Mouse (Mus musculus): Measurements from ENCODE around the gene Arhgef19. TPM values are rescaled to one million over a fixed set of nuclear protein-coding genes. Genes with fewer than 3 reads are reported as not detected.

Gene Arhgef19
- polyA plus RNA-seq, 1 experiment from 2014 or later, result 5.8 TPM

- Histone ChIP-seq H3K36me3 (replicated peaks; ENCODE audit: control insufficient read depth, insufficient read depth, low read depth, low read length) (no peaks in the 10 kb centered on the region), H3K9me3 (replicated peaks; ENCODE audit: control insufficient read depth, low read length) (no peaks in the 10 kb centered on the region), H3K27ac (replicated peaks; ENCODE audit: low read depth, low read length) (no peak overlapping the region), H3K4me1 (ENCODE audit: control insufficient read depth, insufficient read depth, low read length) (peaks cover 4% of the 10 kb centered on the region), H3K27me3 (ENCODE audit: control insufficient read depth, insufficient read depth, low read length) (peaks cover 18% of the 10 kb centered on the region), H3K4me2 (ENCODE audit: low read depth, low read length) (no peak overlapping the region), H3K4me3 (ENCODE audit: low read depth, low read length) (no peak overlapping the region), H3K9ac (replicated peaks; ENCODE audit: low read length) (no peak overlapping the region)
- WGBS, result 59% methylated on average over 12 of the region's 12 CpGs
- DNase-seq (ENCODE audit: low spot score) (no peak), ATAC-seq (replicated peaks; ENCODE audit: insufficient number of reproducible peaks, low FRiP score, low TSS enrichment, low read depth) (no peak)
Observed at GRCm38 (mm10) chr4:141283176-141283878, 44.0 kb downstream of the Arhgef19 start.

- DNase-seq (ENCODE audit: low spot score) (no peak), ATAC-seq (replicated peaks; ENCODE audit: insufficient number of reproducible peaks, low FRiP score, low TSS enrichment, low read depth) (no peak; the same call in 1 of the 2 replicates)
- Histone ChIP-seq H3K36me3 (replicated peaks; ENCODE audit: control insufficient read depth, insufficient read depth, low read depth, low read length) (no peaks in the 10 kb centered on the region), H3K4me2 (ENCODE audit: low read depth, low read length) (no peak overlapping the region), H3K4me1 (ENCODE audit: control insufficient read depth, insufficient read depth, low read length) (peaks cover 3% of the 10 kb centered on the region; the same call in 1 of the 2 replicates), H3K9ac (replicated peaks; ENCODE audit: low read length) (no peak overlapping the region), H3K4me3 (ENCODE audit: low read depth, low read length) (no peak overlapping the region), H3K27ac (replicated peaks; ENCODE audit: low read depth, low read length) (no peak overlapping the region), H3K9me3 (replicated peaks; ENCODE audit: control insufficient read depth, low read length) (no peaks in the 10 kb centered on the region), H3K27me3 (ENCODE audit: control insufficient read depth, insufficient read depth, low read length) (peaks cover 18% of the 10 kb centered on the region)
- WGBS, result 17% methylated on average over 8 of the region's 8 CpGs
Observed at GRCm38 (mm10) chr4:141283879-141284411, 44.6 kb downstream of the Arhgef19 start.

GRCm38 (mm10) chr4:141284486-141284885, 45.2 kb downstream of the Arhgef19 start:
- H3K4me1 ChIP-seq (ENCODE audit: control insufficient read depth, insufficient read depth, low read length), result peaks cover 3% of the 10 kb centered on the region; the same call in 1 of the 2 replicates
- DNase-seq (ENCODE audit: low spot score), result no peak
- H3K9ac ChIP-seq (replicated peaks; ENCODE audit: low read length), result no peak overlapping the region
- no peak for ATAC-seq (replicated peaks; ENCODE audit: insufficient number of reproducible peaks, low FRiP score, low TSS enrichment, low read depth)
- no peak overlapping the region for H3K4me2 ChIP-seq (ENCODE audit: low read depth, low read length)
- H3K27me3 ChIP-seq (ENCODE audit: control insufficient read depth, insufficient read depth, low read length), result peaks cover 18% of the 10 kb centered on the region
- WGBS, result 69% methylated on average over 3 of the region's 3 CpGs
- H3K27ac ChIP-seq (replicated peaks; ENCODE audit: low read depth, low read length), result no peak overlapping the region
- no peak overlapping the region for H3K4me3 ChIP-seq (ENCODE audit: low read depth, low read length)
- no peaks in the 10 kb centered on the region for H3K36me3 ChIP-seq (replicated peaks; ENCODE audit: control insufficient read depth, insufficient read depth, low read depth, low read length)
- no peaks in the 10 kb centered on the region for H3K9me3 ChIP-seq (replicated peaks; ENCODE audit: control insufficient read depth, low read length)

GRCm38 (mm10) chr4:141285128-141285527, 45.8 kb downstream of the Arhgef19 start:
- H3K4me1 ChIP-seq (ENCODE audit: control insufficient read depth, insufficient read depth, low read length), result peaks cover 3% of the 10 kb centered on the region; the same call in 1 of the 2 replicates
- H3K4me2 ChIP-seq (ENCODE audit: low read depth, low read length), result no peak overlapping the region
- H3K9me3 ChIP-seq (replicated peaks; ENCODE audit: control insufficient read depth, low read length), result no peaks in the 10 kb centered on the region
- no peaks in the 10 kb centered on the region for H3K36me3 ChIP-seq (replicated peaks; ENCODE audit: control insufficient read depth, insufficient read depth, low read depth, low read length)
- 14% methylated on average over 8 of the region's 8 CpGs for WGBS
- no peak overlapping the region for H3K27ac ChIP-seq (replicated peaks; ENCODE audit: low read depth, low read length)
- H3K27me3 ChIP-seq (ENCODE audit: control insufficient read depth, insufficient read depth, low read length), result peaks cover 18% of the 10 kb centered on the region
- no peak overlapping the region for H3K9ac ChIP-seq (replicated peaks; ENCODE audit: low read length)
- no peak overlapping the region for H3K4me3 ChIP-seq (ENCODE audit: low read depth, low read length)
- DNase-seq (ENCODE audit: low spot score) (no peak), ATAC-seq (replicated peaks; ENCODE audit: insufficient number of reproducible peaks, low FRiP score, low TSS enrichment, low read depth) (no peak)

DNA sequence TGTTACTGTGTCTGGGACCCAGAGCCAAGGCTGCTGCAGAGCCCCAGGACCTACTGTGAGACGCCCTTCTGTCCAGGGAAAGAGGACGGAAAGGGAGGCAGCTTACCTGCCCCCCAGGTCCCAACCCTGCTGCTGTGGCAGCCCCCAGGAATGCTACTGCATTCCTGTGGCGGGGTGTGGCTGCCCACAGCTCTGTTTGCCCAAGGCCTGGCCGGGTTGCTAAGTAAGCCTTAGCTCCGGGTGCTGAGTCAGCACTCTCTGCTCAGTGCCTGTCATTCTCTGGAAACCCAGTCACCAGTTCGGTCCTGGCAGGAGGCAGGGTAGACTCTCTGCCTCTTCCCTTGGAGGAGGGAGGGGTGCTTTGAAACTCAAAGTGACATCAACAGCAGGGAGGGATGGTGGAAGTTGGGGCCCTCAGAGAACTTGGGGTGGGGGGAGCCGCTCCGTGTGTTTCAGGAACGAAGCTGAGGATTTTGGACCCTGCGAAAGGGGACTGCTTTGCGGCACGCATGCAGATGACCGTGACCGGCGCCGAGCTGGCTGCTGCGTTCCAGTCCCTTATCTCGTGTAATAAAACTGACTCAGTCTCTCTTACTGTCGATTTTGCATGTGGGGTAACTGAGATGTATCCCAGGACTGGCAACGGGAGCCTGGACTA, 47.7 kb downstream of the Arhgef19 start:
- 10% methylated on average over 20 of the region's 20 CpGs for WGBS

DNA sequence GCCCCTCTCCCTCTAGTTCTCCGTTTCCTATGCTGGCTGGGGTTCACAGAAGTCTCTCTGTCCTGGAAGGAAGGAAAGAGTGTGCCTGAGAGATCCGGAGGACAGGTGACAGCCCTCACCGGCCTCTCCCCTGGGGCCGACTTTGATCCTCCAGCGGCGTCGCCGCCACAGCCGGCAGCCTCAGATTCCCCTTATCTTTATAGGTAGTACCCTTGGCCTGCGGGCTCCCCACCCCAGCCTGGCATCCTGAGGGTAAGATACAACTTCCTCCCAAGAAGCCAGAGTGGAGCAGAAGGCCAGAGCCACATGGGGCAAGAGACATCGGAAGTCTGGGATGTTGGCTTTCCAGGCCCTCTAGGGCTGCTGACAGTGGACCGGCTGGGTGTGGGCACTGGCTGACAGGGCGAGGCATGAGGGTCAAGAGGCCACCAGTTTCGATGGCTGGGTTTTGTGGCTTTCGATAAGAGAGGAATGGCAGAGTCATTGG, 48.3 kb downstream of the Arhgef19 start:
- Histone ChIP-seq H3K27ac (replicated peaks; ENCODE audit: low read depth, low read length) (no peak overlapping the region), H3K9ac (replicated peaks; ENCODE audit: low read length) (0 out of 2 replicates have a peak overlapping the region, but pooled peaks have one; percentile 5), H3K4me2 (ENCODE audit: low read depth, low read length) (no peak overlapping the region; the same call in 1 of the 2 replicates), H3K9me3 (replicated peaks; ENCODE audit: control insufficient read depth, low read length) (no peaks in the 10 kb centered on the region), H3K36me3 (replicated peaks; ENCODE audit: control insufficient read depth, insufficient read depth, low read depth, low read length) (no peaks in the 10 kb centered on the region), H3K4me1 (ENCODE audit: control insufficient read depth, insufficient read depth, low read length) (peaks cover 3% of the 10 kb centered on the region; the same call in 1 of the 2 replicates), H3K27me3 (ENCODE audit: control insufficient read depth, insufficient read depth, low read length) (peaks cover 20% of the 10 kb centered on the region), H3K4me3 (ENCODE audit: low read depth, low read length) (no peak overlapping the region)
- 9% methylated on average over 15 of the region's 15 CpGs for WGBS
- no peak for DNase-seq (ENCODE audit: low spot score)
- no peak for ATAC-seq (replicated peaks; ENCODE audit: insufficient number of reproducible peaks, low FRiP score, low TSS enrichment, low read depth)

More for the DNA sequence above, 47.7 kb downstream of the Arhgef19 start:
- DNase-seq (ENCODE audit: low spot score) (peak; percentile 54), ATAC-seq (replicated peaks; ENCODE audit: insufficient number of reproducible peaks, low FRiP score, low TSS enrichment, low read depth) (no peak)
- no peak overlapping the region for H3K4me3 ChIP-seq (ENCODE audit: low read depth, low read length)
- no peaks in the 10 kb centered on the region for H3K9me3 ChIP-seq (replicated peaks; ENCODE audit: control insufficient read depth, low read length)
- H3K36me3 ChIP-seq (replicated peaks; ENCODE audit: control insufficient read depth, insufficient read depth, low read depth, low read length), result no peaks in the 10 kb centered on the region
- H3K4me2 ChIP-seq (ENCODE audit: low read depth, low read length), result no peak overlapping the region; the same call in 1 of the 2 replicates
- H3K9ac ChIP-seq (replicated peaks; ENCODE audit: low read length), result 0 out of 2 replicates have a peak overlapping the region, but pooled peaks have one; percentile 5
- H3K27me3 ChIP-seq (ENCODE audit: control insufficient read depth, insufficient read depth, low read length), result peaks cover 20% of the 10 kb centered on the region
- peaks cover 3% of the 10 kb centered on the region; the same call in 1 of the 2 replicates for H3K4me1 ChIP-seq (ENCODE audit: control insufficient read depth, insufficient read depth, low read length)
- H3K27ac ChIP-seq (replicated peaks; ENCODE audit: low read depth, low read length), result no peak overlapping the region

- H3K27me3 ChIP-seq (ENCODE audit: control insufficient read depth, insufficient read depth, low read length), result peaks cover 20% of the 10 kb centered on the region
- no peak for ATAC-seq (replicated peaks; ENCODE audit: insufficient number of reproducible peaks, low FRiP score, low TSS enrichment, low read depth)
Observed at GRCm38 (mm10) chr4:141288152-141288551, 48.9 kb downstream of the Arhgef19 start.

More at GRCm38 (mm10) chr4:141288152-141288551, 48.9 kb downstream of the Arhgef19 start:
- peaks cover 3% of the 10 kb centered on the region; the same call in 1 of the 2 replicates for H3K4me1 ChIP-seq (ENCODE audit: control insufficient read depth, insufficient read depth, low read length)
- H3K9me3 ChIP-seq (replicated peaks; ENCODE audit: control insufficient read depth, low read length), result no peaks in the 10 kb centered on the region
- WGBS, result 35% methylated on average over 8 of the region's 8 CpGs
- no peak overlapping the region for H3K4me3 ChIP-seq (ENCODE audit: low read depth, low read length)
- DNase-seq (ENCODE audit: low spot score), result no peak
- no peaks in the 10 kb centered on the region for H3K36me3 ChIP-seq (replicated peaks; ENCODE audit: control insufficient read depth, insufficient read depth, low read depth, low read length)
- no peak overlapping the region for H3K27ac ChIP-seq (replicated peaks; ENCODE audit: low read depth, low read length)
- no peak overlapping the region for H3K4me2 ChIP-seq (ENCODE audit: low read depth, low read length)
- H3K9ac ChIP-seq (replicated peaks; ENCODE audit: low read length), result no peak overlapping the region

All from embryonic facial prominence, embryonic 11.5 days (tissue).